Mouse (Mus musculus): ENCODE results near the gene Zscan4f.
"Not testable (repeated sequence)": the region's sequence is repeated elsewhere in the genome, so short reads cannot be mapped to it uniquely, and the experiment has no call there.

Gene Zscan4f

DNA sequence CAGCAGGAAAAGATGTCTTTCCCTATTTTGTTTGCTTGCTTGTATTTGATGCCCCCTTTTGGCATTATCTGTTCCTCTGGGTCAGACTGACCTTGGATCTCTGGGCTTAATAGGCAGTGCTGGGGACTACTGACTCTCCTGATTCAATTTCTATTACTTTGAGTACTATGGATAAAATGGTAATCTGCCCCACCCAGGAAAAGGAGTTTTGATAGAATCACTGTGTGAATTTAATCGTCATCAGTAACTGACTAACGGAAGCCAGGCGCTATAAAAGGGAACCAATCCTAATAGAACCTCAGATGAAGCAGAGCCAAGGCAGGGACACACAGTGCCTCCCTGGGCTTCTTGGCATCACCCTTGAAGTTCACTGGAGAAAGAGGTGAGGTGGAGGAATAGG is at the start of gene Zscan4f:
Gene Zscan4f, plus strand, starts transcription at position 301 of the 400 bp plus-strand sequence.
- DNase-seq (ENCODE audit: low read depth, low spot score): not testable (repeated sequence)

DNA sequence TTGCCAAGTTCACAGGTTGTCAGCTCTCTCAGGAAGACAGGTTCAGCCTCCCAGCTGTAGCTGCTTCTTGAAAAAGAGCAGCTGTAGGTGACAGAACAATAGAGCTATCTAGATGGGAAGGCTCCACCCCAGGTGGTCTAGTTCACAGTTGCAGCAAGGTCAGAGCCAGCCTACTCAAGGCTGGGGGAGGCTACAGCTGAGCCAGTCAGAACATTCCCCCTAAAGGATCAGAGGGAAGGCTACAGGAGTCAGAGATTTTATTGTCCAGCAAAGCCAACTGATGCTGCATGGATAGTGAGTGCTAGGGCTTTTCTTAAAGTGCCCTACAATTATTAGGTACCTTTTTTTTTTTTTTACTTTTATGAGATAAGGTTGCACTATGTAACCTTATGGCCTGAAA is 13.1 kb upstream of the Zscan4f start:
- DNase-seq (ENCODE audit: low read depth, low spot score): not testable (repeated sequence)

Measured in retina, postnatal 7 days (tissue).